Mouse (Mus musculus): ENCODE measurements at regions not wholly inside any gene's neighbourhood (a gene's known extent, or its start where the extent isn't known, plus 50 kb on each side); places are given as distances from the start of the nearest gene placed in this dataset.
"Not testable (repeated sequence)": the region's sequence is repeated elsewhere in the genome, so short reads cannot be mapped to it uniquely, and the experiment has no call there.

- 70% methylated on average over 3 of the region's 3 CpGs for WGBS
- ATAC-seq (replicated peaks; ENCODE audit: insufficient number of reproducible peaks, insufficient read depth, low FRiP score, low read depth): no peak
These were observed 491.6 kb upstream of the Igfbp3 start for GRCm38 (mm10) chr11:7705312-7705764.

GRCm38 (mm10) chr11:7697591-7697990 is 483.9 kb upstream of the Igfbp3 start:
- H3K27ac ChIP-seq: no peak overlapping the region
- no peak overlapping the region for H3K9ac ChIP-seq
- no peaks in the 10 kb centered on the region for H3K9me3 ChIP-seq (replicated peaks)
- H3K4me1 ChIP-seq (replicated peaks): no peaks in the 10 kb centered on the region
- H3K27me3 ChIP-seq: no peaks in the 10 kb centered on the region
- ATAC-seq (replicated peaks; ENCODE audit: insufficient number of reproducible peaks, insufficient read depth, low FRiP score, low read depth): no peak
- 71% methylated on average over 1 of the region's 1 CpGs for WGBS
- no peaks in the 10 kb centered on the region for H3K36me3 ChIP-seq
- H3K4me3 ChIP-seq: no peak overlapping the region
- H3K4me2 ChIP-seq: no peak overlapping the region

More at GRCm38 (mm10) chr11:7705312-7705764, 491.6 kb upstream of the Igfbp3 start:
- H3K4me3 ChIP-seq: no peak overlapping the region
- no peaks in the 10 kb centered on the region for H3K4me1 ChIP-seq (replicated peaks)
- no peaks in the 10 kb centered on the region for H3K36me3 ChIP-seq
- no peak overlapping the region for H3K9ac ChIP-seq
- H3K27me3 ChIP-seq: no peaks in the 10 kb centered on the region
- no peak overlapping the region for H3K4me2 ChIP-seq
- H3K9me3 ChIP-seq (replicated peaks): no peaks in the 10 kb centered on the region
- no peak overlapping the region for H3K27ac ChIP-seq

- not testable (repeated sequence) for H3K4me1 ChIP-seq (replicated peaks); H3K27me3 ChIP-seq; ATAC-seq (replicated peaks; ENCODE audit: insufficient number of reproducible peaks, insufficient read depth, low FRiP score, low read depth); H3K4me3 ChIP-seq; H3K27ac ChIP-seq; H3K9me3 ChIP-seq (replicated peaks); H3K4me2 ChIP-seq; H3K36me3 ChIP-seq; H3K9ac ChIP-seq
- WGBS: 71% methylated on average over 3 of the region's 3 CpGs
These were observed 476.0 kb upstream of the Igfbp3 start for GRCm38 (mm10) chr11:7689701-7690100.

- Histone ChIP-seq H3K27ac (no peak overlapping the region), H3K4me2 (no peak overlapping the region), H3K27me3 (no peaks in the 10 kb centered on the region), H3K36me3 (no peaks in the 10 kb centered on the region), H3K4me3 (no peak overlapping the region), H3K9me3 (replicated peaks) (no peaks in the 10 kb centered on the region), H3K4me1 (replicated peaks) (no peaks in the 10 kb centered on the region), H3K9ac (no peak overlapping the region)
- no peak for ATAC-seq (replicated peaks; ENCODE audit: insufficient number of reproducible peaks, insufficient read depth, low FRiP score, low read depth)
These were observed 459.1 kb upstream of the Igfbp3 start for GRCm38 (mm10) chr11:7672821-7673220.

- Histone ChIP-seq H3K27ac (no peak overlapping the region), H3K4me3 (no peak overlapping the region), H3K9ac (no peak overlapping the region), H3K4me1 (replicated peaks) (no peaks in the 10 kb centered on the region), H3K9me3 (replicated peaks) (no peaks in the 10 kb centered on the region), H3K27me3 (no peaks in the 10 kb centered on the region), H3K4me2 (no peak overlapping the region), H3K36me3 (no peaks in the 10 kb centered on the region)
- no peak for ATAC-seq (replicated peaks; ENCODE audit: insufficient number of reproducible peaks, insufficient read depth, low FRiP score, low read depth)
These were observed 416.9 kb upstream of the Igfbp3 start for GRCm38 (mm10) chr11:7630637-7631036.

- Histone ChIP-seq H3K4me2 (no peak overlapping the region), H3K4me1 (replicated peaks) (no peaks in the 10 kb centered on the region), H3K9ac (no peak overlapping the region), H3K27me3 (no peaks in the 10 kb centered on the region), H3K27ac (no peak overlapping the region), H3K36me3 (no peaks in the 10 kb centered on the region), H3K9me3 (replicated peaks) (no peaks in the 10 kb centered on the region), H3K4me3 (no peak overlapping the region)
- WGBS: 62% methylated on average over 3 of the region's 3 CpGs
- ATAC-seq (replicated peaks; ENCODE audit: insufficient number of reproducible peaks, insufficient read depth, low FRiP score, low read depth): no peak
These were observed 411.5 kb upstream of the Igfbp3 start for GRCm38 (mm10) chr11:7625256-7625655.

GRCm38 (mm10) chr11:7620320-7620719 is 406.6 kb upstream of the Igfbp3 start:
- Histone ChIP-seq H3K4me1 (replicated peaks) (no peaks in the 10 kb centered on the region), H3K4me3 (no peak overlapping the region)

GRCm38 (mm10) chr11:7610752-7611151 is 397.0 kb upstream of the Igfbp3 start:
- Histone ChIP-seq H3K27ac (no peak overlapping the region), H3K27me3 (no peaks in the 10 kb centered on the region), H3K9ac (no peak overlapping the region), H3K4me2 (no peak overlapping the region), H3K4me1 (replicated peaks) (no peaks in the 10 kb centered on the region), H3K9me3 (replicated peaks) (no peaks in the 10 kb centered on the region), H3K36me3 (no peaks in the 10 kb centered on the region), H3K4me3 (no peak overlapping the region)
- ATAC-seq (replicated peaks; ENCODE audit: insufficient number of reproducible peaks, insufficient read depth, low FRiP score, low read depth): no peak
- 72% methylated on average over 2 of the region's 2 CpGs for WGBS

More at GRCm38 (mm10) chr11:7620320-7620719, 406.6 kb upstream of the Igfbp3 start:
- Histone ChIP-seq H3K9ac (no peak overlapping the region), H3K4me2 (no peak overlapping the region), H3K27me3 (no peaks in the 10 kb centered on the region), H3K36me3 (no peaks in the 10 kb centered on the region), H3K9me3 (replicated peaks) (no peaks in the 10 kb centered on the region), H3K27ac (no peak overlapping the region)
- WGBS: 67% methylated on average over 6 of the region's 6 CpGs
- ATAC-seq (replicated peaks; ENCODE audit: insufficient number of reproducible peaks, insufficient read depth, low FRiP score, low read depth): no peak

GRCm38 (mm10) chr11:7609921-7610320 is 396.2 kb upstream of the Igfbp3 start:
- H3K27me3 ChIP-seq: no peaks in the 10 kb centered on the region
- H3K4me3 ChIP-seq: no peak overlapping the region
- ATAC-seq (replicated peaks; ENCODE audit: insufficient number of reproducible peaks, insufficient read depth, low FRiP score, low read depth): no peak
- no peak overlapping the region for H3K9ac ChIP-seq
- H3K4me2 ChIP-seq: no peak overlapping the region
- no peaks in the 10 kb centered on the region for H3K4me1 ChIP-seq (replicated peaks)
- no peaks in the 10 kb centered on the region for H3K36me3 ChIP-seq
- no peak overlapping the region for H3K27ac ChIP-seq
- no peaks in the 10 kb centered on the region for H3K9me3 ChIP-seq (replicated peaks)

- Histone ChIP-seq H3K4me3 (no peak overlapping the region), H3K4me1 (replicated peaks) (no peaks in the 10 kb centered on the region), H3K36me3 (no peaks in the 10 kb centered on the region), H3K9ac (no peak overlapping the region), H3K9me3 (replicated peaks) (no peaks in the 10 kb centered on the region), H3K27ac (no peak overlapping the region), H3K4me2 (no peak overlapping the region), H3K27me3 (no peaks in the 10 kb centered on the region)
- WGBS: 50% methylated on average over 7 of the region's 7 CpGs
- no peak for ATAC-seq (replicated peaks; ENCODE audit: insufficient number of reproducible peaks, insufficient read depth, low FRiP score, low read depth)
These were observed 392.9 kb upstream of the Igfbp3 start for GRCm38 (mm10) chr11:7606652-7607051.

GRCm38 (mm10) chr11:7592010-7592409 is 378.3 kb upstream of the Igfbp3 start:
- no peak for ATAC-seq (replicated peaks; ENCODE audit: insufficient number of reproducible peaks, insufficient read depth, low FRiP score, low read depth)
- WGBS: 70% methylated on average over 4 of the region's 4 CpGs

GRCm38 (mm10) chr11:7583296-7583695 is 369.6 kb upstream of the Igfbp3 start:
- H3K4me1 ChIP-seq (replicated peaks): no peaks in the 10 kb centered on the region
- H3K4me3 ChIP-seq: no peak overlapping the region
- H3K9ac ChIP-seq: no peak overlapping the region
- H3K27me3 ChIP-seq: no peaks in the 10 kb centered on the region
- 83% methylated on average over 2 of the region's 2 CpGs for WGBS
- no peak overlapping the region for H3K27ac ChIP-seq
- H3K9me3 ChIP-seq (replicated peaks): no peaks in the 10 kb centered on the region
- ATAC-seq (replicated peaks; ENCODE audit: insufficient number of reproducible peaks, insufficient read depth, low FRiP score, low read depth): no peak
- H3K36me3 ChIP-seq: no peaks in the 10 kb centered on the region
- H3K4me2 ChIP-seq: no peak overlapping the region

More at GRCm38 (mm10) chr11:7592010-7592409, 378.3 kb upstream of the Igfbp3 start:
- Histone ChIP-seq H3K27ac (no peak overlapping the region), H3K27me3 (no peaks in the 10 kb centered on the region), H3K4me3 (no peak overlapping the region), H3K36me3 (no peaks in the 10 kb centered on the region), H3K4me2 (no peak overlapping the region), H3K9ac (no peak overlapping the region), H3K4me1 (replicated peaks) (no peaks in the 10 kb centered on the region), H3K9me3 (replicated peaks) (no peaks in the 10 kb centered on the region)

Measured in heart, embryonic 15.5 days (tissue).